Mouse (Mus musculus) cortical plate, adult 2 months (tissue): ENCODE data around the gene Fibp. TPM values are rescaled to one million over a fixed set of nuclear protein-coding genes. Genes with fewer than 3 reads are reported as not detected.

ENCODE experiments used
- H3K27ac ChIP-seq: fragments of 200-500 bp; 2 replicates; pipeline ENCODE4 v1.5.1; 2012; ENCODE audit warnings: low read length, control low read depth, inconsistent platforms; ENCODE audit not compliant: insufficient read depth
- H3K4me1 ChIP-seq: fragments of 200-500 bp; 2 replicates; pipeline ENCODE4 v1.6.1; 2011; ENCODE audit warnings: low read length; ENCODE audit not compliant: control insufficient read depth, insufficient read depth
- H3K4me3 ChIP-seq: fragments of 200-500 bp; 2 replicates; pipeline ENCODE4 v1.5.1; 2011; ENCODE audit warnings: mild to moderate bottlenecking, low read length, control low read depth; ENCODE audit not compliant: insufficient read depth
- CTCF ChIP-seq: fragments of 200-500 bp; IDR thresholded peaks from 2 replicates; pipeline ENCODE4 v1.5.1; 2011; ENCODE audit warnings: mild to moderate bottlenecking, control low read depth, low read length; ENCODE audit not compliant: insufficient read depth; ENCODE audit errors: extremely low read depth
- POLR2A ChIP-seq: fragments of 200-500 bp; IDR thresholded peaks from 2 replicates; pipeline ENCODE4 v1.6.1; 2011; ENCODE audit warnings: mild to moderate bottlenecking, low read length, control low read depth; ENCODE audit not compliant: insufficient read depth; ENCODE audit errors: extremely low read depth
- polyA plus RNA-seq: library from polyadenylated mRNA; depleted of rRNA; stranded (reverse); fragments of >200 nt; gene quantifications from 2 replicates; pipeline ENCODE4 v1.2.3, GENCODE M21; 2012

Fibp gene
- polyA plus RNA-seq, 1 experiment = 131 TPM

- Histone ChIP-seq H3K4me3 (no peak overlapping the region; the same call in 1 of the 2 replicates), H3K4me1 (peaks cover 6% of the 10 kb centered on the region), H3K27ac (no peak overlapping the region)
- no peak for TF ChIP-seq CTCF
- TF ChIP-seq POLR2A = no peak
Observed at GRCm38 (mm10) chr19:5422895-5423443, 37.4 kb upstream of the Fibp start.

- Histone ChIP-seq H3K4me3 (peak overlapping the region; percentile 89), H3K27ac (no peak overlapping the region), H3K4me1 (peaks cover 6% of the 10 kb centered on the region)
- TF ChIP-seq POLR2A (no peak), CTCF (no peak)
Observed at GRCm38 (mm10) chr19:5423561-5423960, 36.9 kb upstream of the Fibp start.

GRCm38 (mm10) chr19:5424092-5424781, 36.2 kb upstream of the Fibp start:
- Histone ChIP-seq H3K4me1 (peaks cover 6% of the 10 kb centered on the region), H3K27ac (peak overlapping the region; percentile 62; the same call in 1 of the 2 replicates), H3K4me3 (peak overlapping the region; percentile 89)
- TF ChIP-seq POLR2A (no peak), CTCF (no peak)

- H3K4me3 ChIP-seq = peak within 1 kb of the TSS; percentile 89
- peak; percentile 53; the same call in 1 of the 2 replicates for TF ChIP-seq POLR2A
- no peak for TF ChIP-seq CTCF
- peak within 1 kb of the TSS; percentile 98 for H3K27ac ChIP-seq
- peaks cover 6% of the 10 kb centered on the region for H3K4me1 ChIP-seq
Observed at GRCm38 (mm10) chr19:5424782-5425741, 35.4 kb upstream of the Fibp start, which contains the start of the genes Drap1 and AI837181. Gene Drap1, minus strand, starts transcription at chr19:5424979. Gene AI837181, plus strand, starts transcription at chr19:5425144.

GRCm38 (mm10) chr19:5425906-5426565, 34.4 kb upstream of the Fibp start:
- Histone ChIP-seq H3K4me1 (peaks cover 6% of the 10 kb centered on the region), H3K27ac (no peak overlapping the region), H3K4me3 (peak overlapping the region; percentile 89)
- no peak for TF ChIP-seq POLR2A
- no peak for TF ChIP-seq CTCF

GRCm38 (mm10) chr19:5426640-5427290, 33.6 kb upstream of the Fibp start:
- no peak overlapping the region for H3K27ac ChIP-seq

GRCm38 (mm10) chr19:5428083-5428482, 32.3 kb upstream of the Fibp start:
- TF ChIP-seq POLR2A = no peak
- TF ChIP-seq CTCF = peak; percentile 34; the same call in 1 of the 2 replicates
- Histone ChIP-seq H3K4me3 (no peak overlapping the region), H3K4me1 (peaks cover 6% of the 10 kb centered on the region), H3K27ac (no peak overlapping the region)

More at GRCm38 (mm10) chr19:5426640-5427290, 33.6 kb upstream of the Fibp start:
- TF ChIP-seq POLR2A (no peak), CTCF (no peak)
- Histone ChIP-seq H3K4me1 (peaks cover 6% of the 10 kb centered on the region), H3K4me3 (no peak overlapping the region)

- no peak for TF ChIP-seq POLR2A
- peaks cover 3% of the 10 kb centered on the region; the same call in 1 of the 2 replicates for H3K4me1 ChIP-seq
- H3K4me3 ChIP-seq = no peak overlapping the region
- no peak overlapping the region for H3K27ac ChIP-seq
Observed at GRCm38 (mm10) chr19:5429219-5429618, 31.2 kb upstream of the Fibp start.
